ENCODE assay signal across 14 mouse cellular contexts in genomic region chr8:126763600-126763999, GRCm38 (mm10).
DNase-seq lines count a peak whose midpoint lies in the region; ATAC-seq lines count a peak whose summit lies in the region.
"Had no signal": no experiment of that assay in that cellular context is flagged by ENCODE, and none has a peak within 500 bp of the region (broad histone marks: within the 10 kb centered on the region; RNA-seq: fewer than 3 reads in every experiment).

No protein-coding gene starts in this region.

- no peaks in the 10 kb centered on the region for H3K27me3 ChIP-seq in hindbrain, embryonic 14.5 days (ENCODE audit: control insufficient read depth, insufficient read depth, low read length)
- H3K27me3 ChIP-seq: CH12.LX; liver, embryonic 13.5 days had no signal

- H3K4me1 ChIP-seq in hindbrain, embryonic 14.5 days (replicated peaks; ENCODE audit: control insufficient read depth, insufficient read depth, low read length): no peaks in the 10 kb centered on the region

- H3K36me3 ChIP-seq in hindbrain, embryonic 14.5 days (replicated peaks; ENCODE audit: control insufficient read depth, insufficient read depth): no peaks in the 10 kb centered on the region
- H3K36me3 ChIP-seq: liver, embryonic 13.5 days had no signal

- no peak overlapping the region for H3K4me2 ChIP-seq in hindbrain, embryonic 14.5 days (replicated peaks)
- H3K4me2 ChIP-seq: liver, embryonic 13.5 days had no signal

- 91% methylated on average over 7 of the region's 7 CpGs for WGBS in hindbrain, embryonic 14.5 days

- H3K27ac ChIP-seq in hindbrain, embryonic 14.5 days: no peak overlapping the region
- H3K27ac ChIP-seq: liver, embryonic 13.5 days had no signal

- H3K9me3 ChIP-seq in hindbrain, embryonic 14.5 days (ENCODE audit: control insufficient read depth, low read length): no peaks in the 10 kb centered on the region
- H3K9me3 ChIP-seq: liver, embryonic 13.5 days had no signal

- DNase-seq in kidney, postnatal 10 days: peak; percentile 33
- no peak for DNase-seq in kidney, postnatal 14 days
- DNase-seq in 3T3-L1 (ENCODE audit: low read depth, low spot score): peak; percentile 20
- DNase-seq in c-Kit-positive CD71-negative TER-119-negative erythroid progenitor cells, embryonic 14.5 days (ENCODE audit: low read depth): peak; percentile 22
- no peak for DNase-seq in adrenal gland, adult (ENCODE audit: inconsistent age in 2 of 2, low spot score in 1 of 2)
- no peak for DNase-seq in spleen, postnatal 14 days (ENCODE audit: low spot score in 2 of 2)
- no peak for DNase-seq in hindbrain, embryonic 14.5 days (ENCODE audit: low spot score)
- DNase-seq: cerebellum, adult 9-10 months; liver, embryonic 13.5 days had no signal

- peak; percentile 68 to 72 for ATAC-seq in hematopoietic stem cell, adult 5-6 weeks (replicated peaks in 1 of 2; ENCODE audit: insufficient read depth in 1 of 2, low FRiP score in 2 of 2, low TSS enrichment in 1 of 2, low read depth in 1 of 2, poor library complexity in 2 of 2, severe bottlenecking in 2 of 2)
- ATAC-seq in hindbrain, embryonic 14.5 days (ENCODE audit: low FRiP score): no peak
- ATAC-seq: activated CD4-positive, CD25-positive, alpha-beta regulatory T cell, adult 4 months; inflammation-experienced regulatory T-cells, adult 6 months; midbrain, embryonic 16.5 days had no signal

- no peak overlapping the region for H3K4me3 ChIP-seq in hindbrain, embryonic 14.5 days (replicated peaks; ENCODE audit: low read length)
- H3K4me3 ChIP-seq: liver, embryonic 13.5 days had no signal

- no peak overlapping the region for H3K9ac ChIP-seq in hindbrain, embryonic 14.5 days
- H3K9ac ChIP-seq: liver, embryonic 13.5 days had no signal

Comparison
In these comparisons a context has a peak if more than half of its experiments do, and no peak if none do; other contexts are left out.
1. DNase-seq: peak in kidney, postnatal 10 days (single experiment), 3T3-L1 (single experiment) and c-Kit-positive CD71-negative TER-119-negative erythroid progenitor cells, embryonic 14.5 days (single experiment); none in kidney, postnatal 14 days (single experiment), adrenal gland, adult (0 of 2), spleen, postnatal 14 days (0 of 2) and hindbrain, embryonic 14.5 days (single experiment).